Mouse (Mus musculus): ENCODE results near the gene Siglece.

GRCm38 (mm10) chr7:43625065-43625464 is 34.9 kb downstream of the Siglece start:
- TF ChIP-seq RCOR1 (conservative IDR thresholded peaks at IDR 0.05; ENCODE audit: low read depth, low read length), result no peak
- no peak for TF ChIP-seq EP300 (IDR thresholded peaks at IDR 0.05; ENCODE audit: low read length)
- TF ChIP-seq CTCF (conservative IDR thresholded peaks at IDR 0.05 in 1 of 2, IDR thresholded peaks at IDR 0.05 in 1 of 2; ENCODE audit: low read depth in 2 of 2, low read length in 2 of 2), result no peak
- TF ChIP-seq MEF2A (IDR thresholded peaks at IDR 0.05; ENCODE audit: borderline replicate concordance, low read depth, low read length), result no peak
- TF ChIP-seq POLR2A (IDR thresholded peaks at IDR 0.05; ENCODE audit: low read depth, low read length), result no peak
- TF ChIP-seq E2F4 (IDR thresholded peaks at IDR 0.05; ENCODE audit: insufficient replicate concordance, low read depth, low read length), result no peak
- no peak for TF ChIP-seq ELF1 (IDR thresholded peaks at IDR 0.05; ENCODE audit: low read depth, low read length)
- TF ChIP-seq CHD2 (IDR thresholded peaks at IDR 0.05; ENCODE audit: low read length), result no peak
- TF ChIP-seq MYC (IDR thresholded peaks at IDR 0.05; ENCODE audit: low read depth, low read length), result no peak
- no peak for TF ChIP-seq JUN (IDR thresholded peaks at IDR 0.05; ENCODE audit: insufficient read depth, low read depth, low read length)
- TF ChIP-seq TBP (conservative IDR thresholded peaks at IDR 0.05; ENCODE audit: low read depth, low read length), result no peak

All from CH12.LX (cell line).